ENCODE assay signal across 20 mouse cellular contexts in the genomic region with DNA sequence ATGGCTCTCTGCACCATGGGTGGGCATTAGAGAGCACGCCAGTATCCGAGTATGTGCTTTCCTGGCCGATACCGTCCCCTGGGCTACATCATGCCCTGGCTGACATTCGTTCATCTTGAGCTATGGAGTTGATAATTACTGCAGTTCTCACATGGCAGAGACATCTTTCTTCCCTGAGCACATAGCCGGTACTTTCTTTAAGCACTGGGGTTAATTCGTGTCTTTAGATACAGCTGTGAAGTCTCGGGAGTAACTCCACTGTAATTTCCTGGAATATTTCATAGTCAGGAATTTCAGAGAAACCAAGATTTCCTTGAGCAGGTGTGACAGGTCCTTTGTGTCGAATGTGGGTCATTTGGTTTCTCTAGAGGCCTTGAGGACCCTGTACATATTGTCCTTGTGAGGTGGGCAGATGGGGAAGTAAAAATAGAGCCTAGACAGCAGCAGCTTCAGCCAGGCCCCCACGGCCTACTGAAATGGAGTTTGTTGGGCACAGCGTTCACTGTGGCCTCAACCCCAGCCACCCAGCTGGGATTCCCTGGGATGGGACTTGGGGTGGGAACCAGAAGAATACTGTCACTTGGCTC. TPM values are rescaled to one million over a fixed set of nuclear protein-coding genes. Genes with fewer than 3 reads are reported as not detected.
DNase-seq lines count a peak whose midpoint lies in the region; ATAC-seq and TF ChIP-seq lines count a peak whose summit lies in the region.
"Had no signal": no experiment of that assay in that cellular context is flagged by ENCODE, and none has a peak within 500 bp of the region (broad histone marks: within the 10 kb centered on the region; RNA-seq: fewer than 3 reads in every experiment).

No protein-coding gene starts in this region.

- 15% methylated on average over 11 of the region's 11 CpGs for WGBS in spleen, adult 2 months
- WGBS in bone marrow, adult 2 months, result 5% methylated on average over 11 of the region's 11 CpGs
- 45% methylated on average over 11 of the region's 11 CpGs for WGBS in liver, embryonic 12.5 days (ENCODE audit: insufficient replicate concordance)

- no peaks in the 10 kb centered on the region for H3K27me3 ChIP-seq in spleen, adult 2 months (ENCODE audit: control insufficient read depth, insufficient read depth, low read length)
- no peaks in the 10 kb centered on the region for H3K27me3 ChIP-seq in liver, embryonic 12.5 days (replicated peaks)
- no peaks in the 10 kb centered on the region for H3K27me3 ChIP-seq in megakaryocyte, embryonic 14.5 days (replicated peaks)
- H3K27me3 ChIP-seq: embryonic facial prominence, embryonic 15.5 days; hindbrain, embryonic 13.5 days; intestine, embryonic 15.5 days had no signal

- no peak for TF ChIP-seq POLR2A in spleen, adult 2 months (IDR thresholded peaks at IDR 0.05; ENCODE audit: low read depth, low read length)
- no peak for TF ChIP-seq POLR2A in bone marrow, adult 2 months (IDR thresholded peaks at IDR 0.05; ENCODE audit: borderline replicate concordance, control insufficient read depth, low read depth, low read length)

- peak overlapping the region; percentile 25 for H3K4me2 ChIP-seq in liver, embryonic 12.5 days
- H3K4me2 ChIP-seq: embryonic facial prominence, embryonic 15.5 days; hindbrain, embryonic 13.5 days; intestine, embryonic 15.5 days had no signal

- no peak for DNase-seq in spleen, adult 2 months (ENCODE audit: low read depth in 1 of 2, low spot score in 2 of 2)
- no peak for DNase-seq in spleen, adult 18-20 months
- no peak for DNase-seq in cerebellum, postnatal 25 days
- no peak for DNase-seq in spleen, postnatal 14 days (ENCODE audit: low spot score in 2 of 2)
- no peak for DNase-seq in right cerebral cortex, adult 18-20 months
- DNase-seq: adrenal gland, postnatal 14 days; cerebellum, adult 9-10 months; gastrocnemius, postnatal 10 days; left cerebral cortex, postnatal 4 days; lung, adult 18-20 months; lung, postnatal 4 days had no signal

- peak overlapping the region; percentile 75 for H3K4me3 ChIP-seq in spleen, adult 2 months (ENCODE audit: extremely low read depth, insufficient read depth, insufficient read length)
- peak overlapping the region; percentile 79 for H3K4me3 ChIP-seq in bone marrow, adult 2 months (replicated peaks; ENCODE audit: control insufficient read depth, low read depth, low read length)
- peak overlapping the region; percentile 18; the same call in 1 of the 2 replicates for H3K4me3 ChIP-seq in liver, embryonic 12.5 days
- H3K4me3 ChIP-seq in megakaryocyte, embryonic 14.5 days (replicated peaks), result peak overlapping the region; percentile 94
- H3K4me3 ChIP-seq: embryonic facial prominence, embryonic 15.5 days; forebrain, embryonic 10.5 days; heart, embryonic 10.5 days; hindbrain, embryonic 13.5 days; intestine, embryonic 15.5 days had no signal

- peak overlapping the region; percentile 85 for H3K27ac ChIP-seq in spleen, adult 2 months (ENCODE audit: insufficient read depth, low read length)
- peak overlapping the region; percentile 76 for H3K27ac ChIP-seq in bone marrow, adult 2 months (ENCODE audit: control insufficient read depth, insufficient read depth, low read depth, low read length, poor library complexity)
- H3K27ac ChIP-seq in liver, embryonic 12.5 days, result no peak overlapping the region
- H3K27ac ChIP-seq: embryonic facial prominence, embryonic 15.5 days; forebrain, embryonic 10.5 days; heart, embryonic 10.5 days; hindbrain, embryonic 13.5 days; intestine, embryonic 15.5 days had no signal

- TF ChIP-seq CTCF in spleen, adult 2 months (IDR thresholded peaks at IDR 0.05; ENCODE audit: extremely low read depth, insufficient read depth, insufficient read length, insufficient replicate concordance), result no peak
- TF ChIP-seq CTCF in bone marrow, adult 2 months (IDR thresholded peaks at IDR 0.05; ENCODE audit: control insufficient read depth, insufficient read depth, low read length), result no peak

- no peaks in the 10 kb centered on the region for H3K9me3 ChIP-seq in liver, embryonic 12.5 days (replicated peaks)
- H3K9me3 ChIP-seq in megakaryocyte, embryonic 14.5 days, result no peaks in the 10 kb centered on the region
- H3K9me3 ChIP-seq: embryonic facial prominence, embryonic 15.5 days; heart, embryonic 10.5 days; hindbrain, embryonic 13.5 days; intestine, embryonic 15.5 days had no signal

- peaks cover 17% of the 10 kb centered on the region; the same call in 1 of the 2 replicates for H3K4me1 ChIP-seq in spleen, adult 2 months (ENCODE audit: control insufficient read depth, insufficient read depth, insufficient read length)
- H3K4me1 ChIP-seq in bone marrow, adult 2 months (ENCODE audit: control insufficient read depth, insufficient read depth, low read length), result peaks cover 5% of the 10 kb centered on the region
- H3K4me1 ChIP-seq in liver, embryonic 12.5 days, result peaks cover 3% of the 10 kb centered on the region
- H3K4me1 ChIP-seq in megakaryocyte, embryonic 14.5 days, result peaks cover 96% of the 10 kb centered on the region
- H3K4me1 ChIP-seq: embryonic facial prominence, embryonic 15.5 days; forebrain, embryonic 10.5 days; hindbrain, embryonic 13.5 days; intestine, embryonic 15.5 days had no signal

- no peak for ATAC-seq in liver, embryonic 12.5 days
- ATAC-seq: intestine, embryonic 15.5 days; midbrain, embryonic 16.5 days had no signal

- no peak overlapping the region for H3K9ac ChIP-seq in liver, embryonic 12.5 days
- H3K9ac ChIP-seq: embryonic facial prominence, embryonic 15.5 days; hindbrain, embryonic 13.5 days; intestine, embryonic 15.5 days had no signal

- H3K36me3 ChIP-seq in spleen, adult 2 months (ENCODE audit: control insufficient read depth, insufficient read depth, low read length), result peaks cover 6% of the 10 kb centered on the region; the same call in 1 of the 2 replicates
- peaks cover 9% of the 10 kb centered on the region for H3K36me3 ChIP-seq in liver, embryonic 12.5 days
- H3K36me3 ChIP-seq in megakaryocyte, embryonic 14.5 days (replicated peaks; ENCODE audit: low read length), result peaks cover 92% of the 10 kb centered on the region
- H3K36me3 ChIP-seq: embryonic facial prominence, embryonic 15.5 days; forebrain, embryonic 10.5 days; heart, embryonic 10.5 days; hindbrain, embryonic 13.5 days; intestine, embryonic 15.5 days had no signal

RNA-seq across cellular contexts. Expression of a gene that starts 14.2 kb away (rescaled TPM):
- polyA plus RNA-seq in spleen, adult 2 months (2012; rRNA removed), result 119 and 126 TPM in 2 replicates
- 52.8 and 120 TPM in 2 replicates for polyA plus RNA-seq in bone marrow, adult 2 months (2011; ENCODE audit: insufficient read depth, insufficient read length, low replicate concordance, missing spikeins)
- 8.5 and 9.8 TPM in 2 replicates for polyA plus RNA-seq in liver, embryonic 12.5 days (2016; fragmentation: Nextera tagmentation; extraction: Ambion mirVana)
- 33.3 and 55.7 TPM in 2 replicates for polyA plus RNA-seq in megakaryocyte, embryonic 14.5 days (2012; ENCODE audit: insufficient read depth, low replicate concordance)

Comparison
In these comparisons a context has a peak if more than half of its experiments do, and no peak if none do; other contexts are left out.
1. H3K4me3 ChIP-seq: peak in every context shown above with its lines; median percentile 94 in megakaryocyte, embryonic 14.5 days; 79 in bone marrow, adult 2 months; 75 in spleen, adult 2 months; 18 in liver, embryonic 12.5 days.